Mouse (Mus musculus): ENCODE results near the gene Rhoq.

Gene Rhoq

GRCm38 (mm10) chr17:86997323-86997722 is 34.4 kb downstream of the Rhoq start:
- DNase-seq (ENCODE audit: low spot score): no peak

GRCm38 (mm10) chr17:87008950-87009349 is 46.1 kb downstream of the Rhoq start:
- DNase-seq (ENCODE audit: low spot score): no peak

GRCm38 (mm10) chr17:87011301-87012019 is 48.6 kb downstream of the Rhoq start:
- DNase-seq (ENCODE audit: low spot score): no peak

- DNase-seq (ENCODE audit: low spot score): no peak
Measured at GRCm38 (mm10) chr17:87019692-87020091, 56.8 kb downstream of the Rhoq start.

- DNase-seq (ENCODE audit: low spot score): peak; percentile 25
Measured at GRCm38 (mm10) chr17:87024491-87025242, 61.8 kb downstream of the Rhoq start.

- DNase-seq (ENCODE audit: low spot score): peak; percentile 99
Measured at GRCm38 (mm10) chr17:87025269-87025949, 62.5 kb downstream of the Rhoq start, which contains the start of the genes Pigf and Cript. Pigf (minus strand) TSS chr17:87025406. Cript (plus strand) TSS chr17:87025550.

GRCm38 (mm10) chr17:87036141-87037073 is 73.5 kb downstream of the Rhoq start:
- DNase-seq (ENCODE audit: low spot score): peak; percentile 67

GRCm38 (mm10) chr17:87038496-87038895 is 75.6 kb downstream of the Rhoq start:
- DNase-seq (ENCODE audit: low spot score): no peak

- DNase-seq (ENCODE audit: low spot score): no peak
Measured at GRCm38 (mm10) chr17:87041739-87042138, 78.9 kb downstream of the Rhoq start.

- DNase-seq (ENCODE audit: low spot score): peak; percentile 99
Measured at GRCm38 (mm10) chr17:87044364-87044763, 81.5 kb downstream of the Rhoq start.

GRCm38 (mm10) chr17:87044796-87045195 is 81.9 kb downstream of the Rhoq start:
- no peak for DNase-seq (ENCODE audit: low spot score)

Measured in embryo, embryonic 10 days (tissue).